Mouse (Mus musculus) testis, adult 2 months (tissue): ENCODE measurements around the gene Dbh.

Experiments
- CTCF ChIP-seq: fragments of 200-500 bp; IDR thresholded peaks from 2 replicates; pipeline ENCODE4 v1.5.1; 2012; ENCODE audit warnings: low read depth, mild to moderate bottlenecking, inconsistent platforms, low read length, moderate library complexity; ENCODE audit not compliant: control insufficient read depth, insufficient read depth, insufficient replicate concordance
- POLR2A ChIP-seq: fragments of 200-500 bp; IDR thresholded peaks from 2 replicates; pipeline ENCODE4 v1.6.1; 2012; ENCODE audit warnings: low read depth, mild to moderate bottlenecking, inconsistent platforms, low read length, moderate library complexity; ENCODE audit not compliant: control insufficient read depth

- no peak for TF ChIP-seq CTCF
- TF ChIP-seq POLR2A: no peak
These were observed 22.9 kb upstream of the Dbh start, which contains the start of gene Fam163b for GRCm38 (mm10) chr2:27141950-27142693.
